Mouse (Mus musculus) cerebellum, adult 11 months (tissue): ENCODE measurements at regions not wholly inside any gene's neighbourhood (a gene's known extent, or its start where the extent isn't known, plus 50 kb on each side); places are given as distances from the start of the nearest gene placed in this dataset.

Experiments
- DNase-seq: peaks from one replicate; pipeline ENCODE4 v3.0.0; 2022

DNA sequence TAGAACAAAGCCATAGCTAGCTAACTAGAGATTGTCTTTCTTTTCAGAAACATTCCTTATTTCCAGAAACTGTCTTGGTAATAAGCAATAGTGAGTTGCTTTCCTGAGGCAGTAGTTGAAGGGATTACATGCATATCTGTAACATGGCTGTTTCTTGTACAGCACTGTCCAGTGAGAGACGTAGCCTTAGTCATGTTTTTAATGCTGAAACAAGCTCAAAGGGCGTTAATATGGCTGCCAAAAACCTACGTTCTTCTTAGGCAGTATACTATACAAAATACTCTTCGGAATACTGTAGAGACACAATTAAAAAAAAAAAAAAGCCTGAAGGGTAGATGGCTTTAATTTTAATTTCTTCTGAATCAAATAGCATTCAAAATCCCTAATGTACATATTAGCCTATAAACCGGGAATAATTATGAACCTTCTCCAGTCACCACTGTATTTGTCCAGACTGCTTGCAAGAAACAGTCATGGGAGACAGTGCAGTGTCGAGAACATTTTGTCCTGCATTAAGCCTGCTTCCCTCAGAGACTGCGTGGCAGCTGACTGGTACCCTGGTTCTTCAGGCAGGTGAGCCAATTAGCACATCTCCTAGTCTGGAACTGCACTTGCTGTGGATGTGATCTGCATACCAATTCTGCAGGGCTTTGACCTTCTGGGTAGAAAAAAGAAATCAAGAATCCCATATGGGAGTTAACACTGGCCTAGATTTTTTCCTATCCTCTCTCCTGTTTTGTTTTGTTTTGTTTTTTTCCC is 854.7 kb upstream of the Stxbp6 start:
- peak; percentile 1 for DNase-seq
